ENCODE assay signal across 33 mouse cellular contexts in the genomic region with DNA sequence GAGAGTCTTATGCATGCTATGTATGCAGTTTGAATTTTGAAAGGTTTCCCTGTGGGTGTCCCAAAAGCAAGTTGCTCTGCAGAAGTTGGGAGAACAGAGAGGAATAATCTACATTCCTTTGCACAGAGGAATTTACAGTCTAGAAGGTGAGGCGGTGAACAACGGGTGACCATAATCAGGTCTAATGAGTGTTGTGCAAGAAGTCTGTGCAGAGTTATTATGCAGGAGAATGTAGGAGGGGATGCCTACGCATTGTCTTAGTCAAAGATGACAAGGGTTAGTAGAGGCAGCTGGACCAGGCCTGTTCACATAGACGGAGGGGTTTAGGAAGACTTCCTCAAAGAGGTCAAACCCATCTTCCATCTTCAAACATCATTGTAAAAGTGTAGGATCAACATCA. TPM values are rescaled to one million over a fixed set of nuclear protein-coding genes. Genes with fewer than 3 reads are reported as not detected.
"Had no signal": no experiment of that assay in that cellular context is flagged by ENCODE, and none has a peak within 500 bp of the region (broad histone marks: within the 10 kb centered on the region; RNA-seq: fewer than 3 reads in every experiment).

No protein-coding gene starts in this region.

- H3K9ac ChIP-seq: heart, embryonic 12.5 days; heart, embryonic 13.5 days; heart, embryonic 15.5 days; hindbrain, embryonic 12.5 days; hindbrain, embryonic 13.5 days; hindbrain, embryonic 14.5 days; hindbrain, embryonic 15.5 days; kidney, embryonic 15.5 days had no signal

- H3K9me3 ChIP-seq: heart, embryonic 10.5 days; heart, embryonic 12.5 days; heart, embryonic 13.5 days; heart, embryonic 15.5 days; hindbrain, embryonic 10.5 days; hindbrain, embryonic 12.5 days; hindbrain, embryonic 13.5 days; hindbrain, embryonic 15.5 days; kidney, embryonic 15.5 days had no signal

- H3K27me3 ChIP-seq: heart, embryonic 12.5 days; heart, embryonic 13.5 days; heart, embryonic 15.5 days; hindbrain, embryonic 12.5 days; hindbrain, embryonic 13.5 days; hindbrain, embryonic 15.5 days; kidney, embryonic 15.5 days had no signal

- H3K4me2 ChIP-seq: heart, embryonic 11.5 days; heart, embryonic 12.5 days; heart, embryonic 13.5 days; heart, embryonic 15.5 days; hindbrain, embryonic 12.5 days; hindbrain, embryonic 13.5 days; hindbrain, embryonic 14.5 days; hindbrain, embryonic 15.5 days; kidney, embryonic 15.5 days had no signal

- ATAC-seq: hindbrain, embryonic 16.5 days; hindbrain, postnatal 0 days; inflammation-experienced regulatory T-cells, adult 6 months had no signal

- H3K27ac ChIP-seq: heart, adult 2 months; heart, embryonic 10.5 days; heart, embryonic 13.5 days; heart, embryonic 15.5 days; hindbrain, embryonic 10.5 days; hindbrain, embryonic 12.5 days; hindbrain, embryonic 13.5 days; hindbrain, embryonic 14.5 days; hindbrain, embryonic 15.5 days; hindbrain, postnatal 0 days; kidney, embryonic 15.5 days; kidney, postnatal 0 days; layer of hippocampus, adult 2 months had no signal

- DNase-seq: heart, adult 2 months; heart, postnatal 10 days; heart, postnatal 14 days; heart, postnatal 36 days; heart, postnatal 4 days; kidney, adult 11 months; kidney, adult 18-20 months; kidney, adult 2 months; kidney, adult 8-10 months; kidney, adult 9 months; kidney, postnatal 10 days; kidney, postnatal 14 days; kidney, postnatal 25 days; kidney, postnatal 36 days; kidney, postnatal 4 days; layer of hippocampus, adult 9-11 months; layer of hippocampus, postnatal 36 days had no signal

- H3K4me3 ChIP-seq: heart, adult 2 months; heart, embryonic 10.5 days; heart, embryonic 12.5 days; heart, embryonic 13.5 days; heart, embryonic 15.5 days; hindbrain, embryonic 10.5 days; hindbrain, embryonic 12.5 days; hindbrain, embryonic 13.5 days; hindbrain, embryonic 15.5 days; kidney, embryonic 15.5 days; layer of hippocampus, adult 2 months had no signal

- H3K36me3 ChIP-seq: heart, embryonic 10.5 days; heart, embryonic 12.5 days; heart, embryonic 13.5 days; heart, embryonic 15.5 days; hindbrain, embryonic 10.5 days; hindbrain, embryonic 12.5 days; hindbrain, embryonic 13.5 days; hindbrain, embryonic 15.5 days; kidney, embryonic 15.5 days had no signal

- H3K4me1 ChIP-seq: heart, embryonic 10.5 days; hindbrain, embryonic 10.5 days; hindbrain, embryonic 12.5 days; hindbrain, embryonic 13.5 days; hindbrain, embryonic 15.5 days; kidney, embryonic 15.5 days had no signal

RNA-seq across cellular contexts. Expression of a gene that starts 14.5 kb away (rescaled TPM):
- polyA plus RNA-seq: inflammation-experienced regulatory T-cells, adult 6 months had no signal
